Mouse (Mus musculus): ENCODE measurements around the gene Gm14412. TPM values are rescaled to one million over a fixed set of nuclear protein-coding genes. Genes with fewer than 3 reads are reported as not detected.

The Gm14412 gene
- polyA plus RNA-seq, 1 experiment from 2014 or later = 0.09 TPM

Other genes with a start within 250 kb of the Gm14412 start
- gene Gm14401, start 250.0 kb downstream of the Gm14412 start, polyA plus RNA-seq (2016; fragmentation: Nextera tagmentation; extraction: Ambion mirVana) = not detected in 2 replicates
- 24.3 and 24.8 TPM in 2 replicates for gene Gm14410, start 117.9 kb downstream of the Gm14412 start, polyA plus RNA-seq (2016; fragmentation: Nextera tagmentation; extraction: Ambion mirVana)
- gene Gm14409, start 57.3 kb downstream of the Gm14412 start, polyA plus RNA-seq (2016; fragmentation: Nextera tagmentation; extraction: Ambion mirVana) = not detected in 2 replicates
- gene Gm14418, start 74.0 kb upstream of the Gm14412 start, polyA plus RNA-seq (2016; fragmentation: Nextera tagmentation; extraction: Ambion mirVana) = 7.9 and 8.4 TPM in 2 replicates
- gene Zfp970, start 140.4 kb upstream of the Gm14412 start, polyA plus RNA-seq (2016; fragmentation: Nextera tagmentation; extraction: Ambion mirVana) = 6.3 and 8.6 TPM in 2 replicates
- 4.9 and 6.7 TPM in 2 replicates for gene Gm14403, start 173.9 kb upstream of the Gm14412 start, polyA plus RNA-seq (2016; fragmentation: Nextera tagmentation; extraction: Ambion mirVana)

All from hindbrain, embryonic 10.5 days (tissue).